Mouse (Mus musculus): ENCODE measurements around the gene Med13l.

DNA sequence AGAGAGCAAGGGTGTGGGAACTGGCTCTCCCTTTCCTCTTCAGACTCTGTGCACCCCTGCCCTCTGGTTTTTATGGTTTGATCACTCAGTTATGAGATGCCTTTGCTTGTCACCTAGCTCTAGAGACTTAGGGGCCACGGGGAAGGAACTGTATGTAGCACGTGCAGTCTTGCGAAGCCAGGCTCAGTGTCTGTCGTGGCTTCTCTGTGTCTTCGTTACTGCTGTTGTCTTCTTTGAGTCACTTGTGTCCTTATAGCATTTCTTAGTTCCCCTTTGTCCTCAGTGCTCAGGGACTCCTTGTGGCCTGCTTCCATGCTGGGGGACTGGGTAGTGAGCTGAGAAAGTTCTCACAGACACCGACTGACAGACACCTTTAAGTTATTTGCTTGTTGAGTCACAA is 86.9 kb downstream of the Med13l start:
- no peak for TF ChIP-seq GATA1 (IDR thresholded peaks at IDR 0.05; ENCODE audit: low read length)
- TF ChIP-seq TAL1 (IDR thresholded peaks at IDR 0.05; ENCODE audit: low read length) = no peak

Data from erythroblast, embryonic 14.5 days (primary cell).